Comparison of ENCODE assay signal across 8 mouse cellular contexts in the genomic region with DNA sequence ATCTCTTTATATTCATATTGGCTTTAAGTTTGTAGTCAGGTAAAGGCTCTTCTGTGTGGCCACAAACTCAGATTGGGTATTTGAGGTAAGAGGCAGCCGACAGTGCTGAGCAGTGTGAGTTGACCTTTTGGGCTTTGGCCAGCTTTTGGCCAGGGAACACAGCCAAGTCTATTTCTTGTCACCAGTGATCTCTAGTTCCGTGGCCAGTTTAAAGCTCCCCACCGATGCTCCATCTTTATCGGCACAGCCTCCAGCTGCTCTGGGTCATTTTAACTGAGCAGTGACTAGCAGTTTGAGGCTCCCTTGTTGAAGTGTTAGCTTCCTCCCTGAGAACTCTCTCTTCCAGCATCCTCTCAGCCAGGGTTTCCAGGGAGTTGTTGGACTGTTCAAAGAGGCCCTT. TPM values are rescaled to one million over a fixed set of nuclear protein-coding genes. Genes with fewer than 3 reads are reported as not detected.
DNase-seq lines count a peak whose midpoint lies in the region; ATAC-seq and TF ChIP-seq lines count a peak whose summit lies in the region.

No protein-coding gene starts in this region.

- TF ChIP-seq CTCF in thymus, adult 2 months (IDR thresholded peaks at IDR 0.05; ENCODE audit: borderline replicate concordance, control insufficient read depth, extremely low read depth, insufficient read depth, low read length, poor library complexity), result no peak
- no peak for TF ChIP-seq CTCF in midbrain, postnatal 0 days (IDR thresholded peaks at IDR 0.05)

- H3K27me3 ChIP-seq in thymus, adult 2 months (ENCODE audit: control insufficient read depth, insufficient read depth, low read length), result no peaks in the 10 kb centered on the region
- H3K27me3 ChIP-seq in embryonic facial prominence, embryonic 11.5 days (ENCODE audit: control insufficient read depth, insufficient read depth, low read length), result no peaks in the 10 kb centered on the region
- H3K27me3 ChIP-seq in heart, embryonic 14.5 days (ENCODE audit: control insufficient read depth, insufficient read depth, low read length), result no peaks in the 10 kb centered on the region
- no peaks in the 10 kb centered on the region for H3K27me3 ChIP-seq in kidney, embryonic 16.5 days (ENCODE audit: insufficient read depth, low read length)
- H3K27me3 ChIP-seq in midbrain, postnatal 0 days (ENCODE audit: insufficient read depth, low read length), result no peaks in the 10 kb centered on the region; the same call in 1 of the 2 replicates

- no peak overlapping the region for H3K4me3 ChIP-seq in thymus, adult 2 months (ENCODE audit: control insufficient read depth, insufficient read depth, low read length)
- H3K4me3 ChIP-seq in embryonic facial prominence, embryonic 11.5 days (ENCODE audit: low read depth, low read length), result no peak overlapping the region
- H3K4me3 ChIP-seq in heart, embryonic 14.5 days (ENCODE audit: control insufficient read depth in 1 of 2, insufficient read depth in 1 of 2, low read depth in 1 of 2, low read length in 2 of 2), result no peak overlapping the region
- H3K4me3 ChIP-seq in kidney, embryonic 16.5 days (ENCODE audit: low read length), result no peak overlapping the region
- no peak overlapping the region for H3K4me3 ChIP-seq in midbrain, postnatal 0 days (ENCODE audit: low read depth, low read length)

- TF ChIP-seq POLR2A in thymus, adult 2 months (IDR thresholded peaks at IDR 0.05; ENCODE audit: control insufficient read depth, extremely low read depth, insufficient read depth, low read length, poor library complexity), result no peak

- no peak overlapping the region for H3K9ac ChIP-seq in embryonic facial prominence, embryonic 11.5 days (replicated peaks; ENCODE audit: low read length)
- 0 out of 2 replicates have a peak overlapping the region, but pooled peaks have one; percentile 16 for H3K9ac ChIP-seq in heart, embryonic 14.5 days (ENCODE audit: low read length)
- peak overlapping the region; percentile 19; the same call in 1 of the 2 replicates for H3K9ac ChIP-seq in kidney, embryonic 16.5 days (replicated peaks; ENCODE audit: low read length)
- H3K9ac ChIP-seq in midbrain, postnatal 0 days (replicated peaks; ENCODE audit: low read length, poor library complexity, severe bottlenecking), result no peak overlapping the region

- H3K36me3 ChIP-seq in thymus, adult 2 months (ENCODE audit: control insufficient read depth, insufficient read depth, low read length), result no peaks in the 10 kb centered on the region
- no peaks in the 10 kb centered on the region for H3K36me3 ChIP-seq in embryonic facial prominence, embryonic 11.5 days (replicated peaks; ENCODE audit: control insufficient read depth, insufficient read depth, low read depth, low read length)
- H3K36me3 ChIP-seq in heart, embryonic 14.5 days (ENCODE audit: control insufficient read depth, insufficient read depth, low read length), result no peaks in the 10 kb centered on the region
- H3K36me3 ChIP-seq in kidney, embryonic 16.5 days (ENCODE audit: insufficient read depth, low read length), result no peaks in the 10 kb centered on the region
- no peaks in the 10 kb centered on the region for H3K36me3 ChIP-seq in midbrain, postnatal 0 days (ENCODE audit: insufficient read depth, low read length)

- H3K9me3 ChIP-seq in embryonic facial prominence, embryonic 11.5 days (replicated peaks; ENCODE audit: control insufficient read depth, low read length), result no peaks in the 10 kb centered on the region
- H3K9me3 ChIP-seq in heart, embryonic 14.5 days (ENCODE audit: control insufficient read depth, low read length), result no peaks in the 10 kb centered on the region
- peaks cover 3% of the 10 kb centered on the region; the same call in 1 of the 2 replicates for H3K9me3 ChIP-seq in kidney, embryonic 16.5 days (ENCODE audit: low read length)
- H3K9me3 ChIP-seq in midbrain, postnatal 0 days (ENCODE audit: low read length), result no peaks in the 10 kb centered on the region

- no peak overlapping the region for H3K4me2 ChIP-seq in embryonic facial prominence, embryonic 11.5 days (ENCODE audit: low read depth, low read length)
- no peak overlapping the region for H3K4me2 ChIP-seq in heart, embryonic 14.5 days (ENCODE audit: low read length)
- H3K4me2 ChIP-seq in kidney, embryonic 16.5 days (replicated peaks; ENCODE audit: low read depth, low read length), result no peak overlapping the region
- no peak overlapping the region for H3K4me2 ChIP-seq in midbrain, postnatal 0 days (ENCODE audit: low read depth, low read length, poor library complexity, severe bottlenecking)

- no peak for DNase-seq in thymus, adult 2 months
- DNase-seq in thymus, postnatal 4 days, result no peak
- no peak for DNase-seq in embryonic facial prominence, embryonic 11.5 days (ENCODE audit: low spot score)
- no peak for DNase-seq in midbrain, postnatal 0 days (ENCODE audit: low spot score)

- 42% methylated on average over 4 of the region's 4 CpGs for WGBS in thymus, adult 2 months
- 73% methylated on average over 4 of the region's 4 CpGs for WGBS in embryonic facial prominence, embryonic 11.5 days
- 10% methylated on average over 4 of the region's 4 CpGs for WGBS in heart, embryonic 14.5 days
- 27% methylated on average over 4 of the region's 4 CpGs for WGBS in kidney, embryonic 16.5 days
- WGBS in midbrain, postnatal 0 days, result 58% methylated on average over 4 of the region's 4 CpGs

- ATAC-seq in embryonic facial prominence, embryonic 11.5 days (replicated peaks; ENCODE audit: insufficient number of reproducible peaks, low FRiP score, low TSS enrichment, low read depth), result no peak
- no peak; the same call in 1 of the 2 replicates for ATAC-seq in heart, embryonic 14.5 days (ENCODE audit: insufficient number of reproducible peaks, insufficient read depth, low FRiP score, low read depth)
- ATAC-seq in kidney, embryonic 16.5 days (ENCODE audit: low FRiP score, low TSS enrichment), result no peak
- ATAC-seq in midbrain, postnatal 0 days (ENCODE audit: low FRiP score), result no peak
- no peak for ATAC-seq in megakaryocyte progenitor cell, adult 5-6 weeks (replicated peaks; ENCODE audit: poor library complexity)
- no peak for ATAC-seq in CD4-positive, CD25-positive, alpha-beta regulatory T cell, adult 4 months

- H3K27ac ChIP-seq in thymus, adult 2 months (ENCODE audit: control insufficient read depth, insufficient read depth, low read length), result peak overlapping the region; percentile 60
- H3K27ac ChIP-seq in embryonic facial prominence, embryonic 11.5 days (replicated peaks; ENCODE audit: low read depth, low read length), result peak overlapping the region; percentile 49; the same call in 1 of the 2 replicates
- H3K27ac ChIP-seq in heart, embryonic 14.5 days (replicated peaks in 1 of 2; ENCODE audit: control insufficient read depth in 1 of 2, insufficient read depth in 1 of 2, low read depth in 2 of 2, low read length in 2 of 2), result peak overlapping the region; percentile 83 to 84
- peak overlapping the region; percentile 78 for H3K27ac ChIP-seq in kidney, embryonic 16.5 days (ENCODE audit: low read length)
- 0 out of 2 replicates have a peak overlapping the region, but pooled peaks have one; percentile 32 for H3K27ac ChIP-seq in midbrain, postnatal 0 days (ENCODE audit: low read depth, low read length)

- H3K4me1 ChIP-seq in thymus, adult 2 months (replicated peaks; ENCODE audit: control insufficient read depth, insufficient read depth, low read length), result peaks cover 28% of the 10 kb centered on the region
- H3K4me1 ChIP-seq in embryonic facial prominence, embryonic 11.5 days (ENCODE audit: control insufficient read depth, insufficient read depth, low read length), result no peaks in the 10 kb centered on the region
- H3K4me1 ChIP-seq in heart, embryonic 14.5 days (ENCODE audit: control insufficient read depth in 2 of 2, insufficient read depth in 2 of 2, low read length in 2 of 2), result peaks cover 9 to 27% of the 10 kb centered on the region in 2 experiments
- H3K4me1 ChIP-seq in kidney, embryonic 16.5 days (ENCODE audit: insufficient read depth, low read length), result peaks cover 12% of the 10 kb centered on the region
- H3K4me1 ChIP-seq in midbrain, postnatal 0 days (ENCODE audit: insufficient read depth, low read length), result 0 out of 2 replicates have a peak, but pooled peaks cover 3% of the 10 kb centered on the region

RNA-seq across cellular contexts. Expression of gene Disc1, which starts 29.8 kb away (rescaled TPM):
- polyA plus RNA-seq in thymus, adult 2 months (2012; rRNA removed), result 0.64 and 0.74 TPM in 2 replicates
- 0.84 and 0.86 TPM in 2 replicates for polyA plus RNA-seq in embryonic facial prominence, embryonic 11.5 days (2014; fragmentation: Nextera tagmentation; extraction: Ambion mirVana)
- polyA plus RNA-seq in heart, embryonic 14.5 days (2014; fragmentation: Nextera tagmentation; extraction: Ambion mirVana), result 2.0 and 4.2 TPM in 2 replicates
- polyA plus RNA-seq in kidney, embryonic 16.5 days (2015; fragmentation: Nextera tagmentation; extraction: Ambion mirVana), result 2.1 and 3.2 TPM in 2 replicates
- total RNA-seq in midbrain, postnatal 0 days (2014; rRNA removed), result 6.1 and 8.7 TPM in 2 replicates
- 0.77 and 1.4 TPM in 2 replicates for polyA plus RNA-seq in midbrain, postnatal 0 days (2015; fragmentation: Nextera tagmentation; extraction: Ambion mirVana)
- total RNA-seq in megakaryocyte progenitor cell, adult 5-6 weeks (2015), result 1.0 and 1.2 TPM in 2 replicates
- total RNA-seq in megakaryocyte progenitor cell, adult 5-6 weeks (2017), result 1.1 and 1.4 TPM in 2 replicates
- under 1 TPM in 1 of 2 experiments, not detected in 1; 0.19 TPM for polyA plus RNA-seq in CD4-positive, CD25-positive, alpha-beta regulatory T cell, adult 4 months (2017; shearing (Covaris generic))

Comparison
In these comparisons a context has a peak if more than half of its experiments do, and no peak if none do; other contexts are left out.
1. H3K27ac ChIP-seq: peak in every context shown above with its lines; median percentile 84 in heart, embryonic 14.5 days; 78 in kidney, embryonic 16.5 days; 60 in thymus, adult 2 months; 49 in embryonic facial prominence, embryonic 11.5 days; 32 in midbrain, postnatal 0 days.
2. H3K9ac ChIP-seq: peak in heart, embryonic 14.5 days (single experiment) and kidney, embryonic 16.5 days (single experiment); none in embryonic facial prominence, embryonic 11.5 days (single experiment) and midbrain, postnatal 0 days (single experiment).